Mouse (Mus musculus) limb, embryonic 15.5 days (tissue): Measurements from ENCODE around the gene Ifnl3. TPM values are rescaled to one million over a fixed set of nuclear protein-coding genes. Genes with fewer than 3 reads are reported as not detected.
"Not testable (repeated sequence)": the region's sequence is repeated elsewhere in the genome, so short reads cannot be mapped to it uniquely, and the experiment has no call there.

Experiments used
- ATAC-seq: fragments of 200-750 bp; cut with Nextera tagmentation; 2 replicates; pipeline ENCODE4 v1.8.0; 2017; ENCODE audit warnings: low read depth, moderate TSS enrichment; ENCODE audit not compliant: insufficient number of reproducible peaks, low FRiP score, low TSS enrichment
- H3K27ac ChIP-seq: fragments of 300-500 bp; sonication (generic); 2 replicates; pipeline ENCODE4 v1.5.1; 2015; ENCODE audit warnings: moderate library complexity, mild to moderate bottlenecking, inconsistent platforms
- H3K27me3 ChIP-seq: fragments of 300-500 bp; sonication (generic); 2 replicates; pipeline ENCODE4 v1.6.1; 2015; ENCODE audit warnings: inconsistent platforms
- H3K36me3 ChIP-seq: fragments of 300-500 bp; sonication (generic); 2 replicates; pipeline ENCODE4 v1.6.1; 2015; ENCODE audit warnings: inconsistent platforms
- H3K4me1 ChIP-seq: fragments of 300-500 bp; sonication (generic); 2 replicates; pipeline ENCODE4 v1.6.1; 2015; ENCODE audit warnings: inconsistent platforms
- H3K4me2 ChIP-seq: fragments of 300-500 bp; sonication (generic); 2 replicates; pipeline ENCODE4 v1.6.1; 2015; ENCODE audit warnings: mild to moderate bottlenecking, inconsistent platforms
- H3K4me3 ChIP-seq: fragments of 300-500 bp; sonication (generic); 2 replicates; pipeline ENCODE4 v1.5.1; 2015; ENCODE audit warnings: mild to moderate bottlenecking, inconsistent platforms
- H3K9ac ChIP-seq: fragments of 300-500 bp; sonication (generic); 2 replicates; pipeline ENCODE4 v1.6.1; 2015; ENCODE audit warnings: inconsistent platforms
- H3K9me3 ChIP-seq: fragments of 300-500 bp; sonication (generic); 2 replicates; pipeline ENCODE4 v1.6.1; 2016; ENCODE audit warnings: inconsistent platforms
- WGBS: fragments of 180-500 bp; shearing (Covaris S2); methylation state at CpG from one replicate; pipeline ENCODE4 v1.1.7; 2015; 5-methylcytosine and 5-hydroxymethylcytosine counted together
- polyA plus RNA-seq: library from polyadenylated mRNA; unstranded; fragments of >200 nt; fragmentation: Nextera tagmentation; extraction: Ambion mirVana; gene quantifications from 2 replicates; pipeline ENCODE4 v1.2.1, GENCODE M21; 2015

Gene Ifnl3
- not detected in 2 replicates for polyA plus RNA-seq

DNA sequence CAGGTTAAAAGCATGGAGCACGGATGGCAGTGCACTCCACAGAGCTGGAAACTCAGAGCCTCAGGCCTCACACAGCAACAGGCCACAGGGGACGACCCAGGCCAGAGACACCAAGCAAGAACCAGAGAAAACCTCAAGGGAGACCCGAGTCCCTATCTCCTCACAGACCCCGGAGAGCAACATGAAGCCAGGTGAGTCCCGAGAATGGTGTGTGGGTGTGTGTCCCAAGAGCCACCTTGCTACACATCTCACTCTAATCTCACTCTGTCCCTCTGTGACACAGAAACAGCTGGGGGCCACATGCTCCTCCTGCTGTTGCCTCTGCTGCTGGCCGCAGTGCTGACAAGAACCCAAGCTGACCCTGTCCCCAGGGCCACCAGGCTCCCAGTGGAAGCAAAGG is at the start of gene Ifnl3:
TSS of gene Ifnl3 (plus strand) at position 301 of the 400 bp plus-strand sequence.
- H3K4me3 ChIP-seq, H3K4me2 ChIP-seq, H3K27ac ChIP-seq, H3K4me1 ChIP-seq, ATAC-seq, H3K9me3 ChIP-seq, H3K36me3 ChIP-seq, H3K9ac ChIP-seq, H3K27me3 ChIP-seq: not testable (repeated sequence)
- 62% methylated on average over 5 of the region's 6 CpGs for WGBS

DNA sequence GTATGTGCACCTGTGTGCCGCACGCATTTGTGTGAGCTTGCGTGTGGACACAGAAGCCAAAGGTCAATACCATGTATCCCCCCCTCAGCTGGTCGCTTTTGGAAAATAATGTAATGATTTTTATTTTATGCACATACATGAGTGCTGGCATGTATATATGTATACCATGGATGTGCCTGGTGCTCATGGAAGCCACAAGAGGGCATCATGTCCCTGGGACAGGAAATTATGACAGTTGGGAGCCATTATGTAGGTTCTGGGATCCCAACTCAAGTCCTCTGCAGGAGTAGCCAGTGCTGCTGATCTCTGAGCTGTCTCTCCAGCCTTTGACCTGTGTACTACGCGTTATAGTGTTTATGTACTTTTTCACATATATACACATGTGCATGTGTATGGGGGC is 46.4 kb upstream of the Ifnl3 start:
- 92% methylated on average over 6 of the region's 6 CpGs for WGBS
- Histone ChIP-seq H3K36me3 (no peaks in the 10 kb centered on the region), H3K4me1 (peaks cover 3% of the 10 kb centered on the region), H3K9me3 (no peaks in the 10 kb centered on the region), H3K27ac (no peak overlapping the region), H3K4me2 (no peak overlapping the region), H3K27me3 (no peaks in the 10 kb centered on the region), H3K4me3 (no peak overlapping the region), H3K9ac (no peak overlapping the region)
- no peak for ATAC-seq

DNA sequence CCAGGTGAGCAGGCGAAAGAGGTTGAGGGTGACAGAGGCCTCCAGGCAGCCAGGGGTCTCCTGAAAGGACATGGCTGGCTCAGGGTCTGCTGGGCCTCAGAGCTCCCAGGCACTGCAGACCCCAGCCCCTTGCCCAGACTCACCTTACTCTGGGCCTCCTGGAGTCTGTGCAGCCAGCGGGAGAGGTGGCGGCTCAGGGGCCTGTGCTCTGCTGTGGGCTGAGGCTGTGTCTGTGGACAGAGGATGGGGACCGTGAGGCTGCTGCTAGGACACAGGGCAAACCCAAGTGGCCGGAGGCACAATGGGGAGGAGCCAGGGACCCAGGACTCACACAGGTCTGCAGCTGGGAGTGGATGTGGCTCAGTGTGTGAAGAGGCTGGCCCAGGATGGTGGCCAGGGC is 45.3 kb upstream of the Ifnl3 start:
- Histone ChIP-seq H3K9me3 (no peaks in the 10 kb centered on the region), H3K4me2 (no peak overlapping the region), H3K36me3 (no peaks in the 10 kb centered on the region), H3K27ac (no peak overlapping the region), H3K9ac (no peak overlapping the region), H3K27me3 (no peaks in the 10 kb centered on the region), H3K4me3 (no peak overlapping the region), H3K4me1 (peaks cover 3% of the 10 kb centered on the region)
- ATAC-seq, result no peak
- 82% methylated on average over 5 of the region's 5 CpGs for WGBS

DNA sequence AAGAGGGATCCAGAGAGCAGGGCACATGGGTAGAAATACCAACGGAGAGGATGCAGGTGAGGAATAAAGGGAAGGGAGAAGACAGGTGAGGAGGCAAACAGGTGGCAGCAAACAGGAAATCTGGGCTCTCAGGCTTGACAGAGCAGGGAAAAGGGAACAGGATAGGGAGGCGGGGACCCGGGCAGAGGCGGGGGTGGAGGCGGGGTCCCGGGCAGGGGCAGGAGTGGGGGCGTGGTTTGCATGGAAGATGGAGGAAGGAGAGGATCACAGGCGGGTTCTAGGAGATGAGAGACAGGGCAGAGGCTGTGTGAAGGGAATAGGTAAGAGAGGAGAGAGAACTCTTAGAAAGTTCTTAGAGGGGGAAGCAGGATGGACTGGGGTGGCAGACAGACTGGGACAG is 43.8 kb upstream of the Ifnl3 start:
- 0 out of 2 replicates have a peak, but pooled peaks have one; percentile 52 for ATAC-seq
- no peak overlapping the region for H3K4me2 ChIP-seq
- no peaks in the 10 kb centered on the region for H3K9me3 ChIP-seq
- H3K27ac ChIP-seq, result no peak overlapping the region
- no peak overlapping the region for H3K9ac ChIP-seq
- peaks cover 3% of the 10 kb centered on the region for H3K4me1 ChIP-seq
- 4% methylated on average over 8 of the region's 8 CpGs for WGBS
- H3K27me3 ChIP-seq, result no peaks in the 10 kb centered on the region
- H3K36me3 ChIP-seq, result no peaks in the 10 kb centered on the region
- no peak overlapping the region for H3K4me3 ChIP-seq

DNA sequence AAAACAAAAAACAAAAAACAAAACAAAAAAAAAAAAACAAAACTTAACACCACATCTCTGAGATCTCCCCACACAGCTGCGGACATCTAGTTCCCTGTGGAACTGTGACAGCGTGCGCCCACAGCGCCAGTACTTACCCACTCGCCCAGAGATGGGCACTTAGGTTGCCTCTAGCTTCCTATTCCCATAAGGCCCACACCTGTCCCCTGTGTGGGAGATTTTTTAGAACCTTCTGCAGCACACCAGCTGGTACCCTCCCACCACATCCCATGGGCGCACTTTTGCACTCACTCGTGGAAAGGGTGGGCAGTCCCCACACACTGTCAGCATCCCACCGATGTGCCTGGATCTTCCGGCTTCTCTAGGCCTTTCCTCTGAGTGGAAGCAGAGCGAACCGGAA is 39.8 kb upstream of the Ifnl3 start:
- no peaks in the 10 kb centered on the region for H3K27me3 ChIP-seq
- H3K4me1 ChIP-seq, result peaks cover 9% of the 10 kb centered on the region
- whole genome bisulfite sequencing, result 81% methylated on average over 11 of the region's 11 CpGs
- H3K4me3 ChIP-seq, result no peak overlapping the region
- H3K9me3 ChIP-seq, result no peaks in the 10 kb centered on the region
- H3K4me2 ChIP-seq, result no peak overlapping the region
- no peak overlapping the region for H3K27ac ChIP-seq
- no peak for ATAC-seq
- no peaks in the 10 kb centered on the region for H3K36me3 ChIP-seq
- no peak overlapping the region for H3K9ac ChIP-seq

DNA sequence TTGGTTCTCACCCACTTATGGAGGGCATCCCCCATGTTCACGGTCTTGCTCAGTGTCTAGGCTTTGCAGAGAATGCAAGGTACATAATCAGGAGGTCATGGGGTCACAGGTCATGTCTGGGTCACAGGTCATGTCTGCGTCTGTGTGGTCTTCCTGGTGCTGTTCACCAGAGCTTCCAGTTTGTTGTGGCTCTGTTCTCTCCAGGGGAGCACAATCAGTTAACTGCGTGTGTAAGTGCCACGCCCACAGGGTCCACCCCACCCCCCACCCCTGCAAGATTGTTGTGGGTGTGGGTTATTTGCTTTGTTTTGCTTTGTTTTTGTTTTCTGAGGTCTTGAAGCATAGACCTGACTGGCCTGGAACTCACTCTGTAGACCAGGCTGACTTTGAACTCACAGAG is 38.4 kb upstream of the Ifnl3 start:
- Histone ChIP-seq H3K9ac (no peak overlapping the region), H3K4me2 (no peak overlapping the region), H3K4me1 (peaks cover 11% of the 10 kb centered on the region), H3K27me3 (no peaks in the 10 kb centered on the region), H3K9me3 (no peaks in the 10 kb centered on the region), H3K36me3 (no peaks in the 10 kb centered on the region), H3K4me3 (no peak overlapping the region), H3K27ac (no peak overlapping the region)
- WGBS, result 22% methylated on average over 4 of the region's 4 CpGs
- no peak for ATAC-seq

DNA sequence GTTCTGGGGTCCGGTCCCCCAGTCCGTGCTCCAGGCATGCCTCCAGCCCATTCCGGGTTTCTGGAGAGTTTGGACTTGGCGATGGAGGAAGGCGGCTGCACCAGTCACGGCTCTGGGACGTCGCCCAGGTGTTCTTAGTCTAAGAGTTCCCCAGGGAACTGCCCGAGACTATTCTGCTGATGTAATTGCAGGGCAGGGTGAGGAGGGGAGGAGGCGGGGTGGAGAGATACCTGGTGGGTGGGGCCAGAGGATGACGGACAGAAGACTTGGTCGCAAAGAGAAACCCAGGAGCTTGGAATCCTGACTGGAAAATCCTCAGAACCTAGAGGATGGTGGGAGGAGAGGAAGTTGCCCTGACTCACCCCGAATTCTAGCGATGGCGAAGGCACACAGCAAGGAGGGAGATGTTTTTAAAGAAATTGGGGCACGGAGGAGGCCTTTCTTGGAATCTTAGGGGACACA is 34.6 kb upstream of the Ifnl3 start:
- Histone ChIP-seq H3K27me3 (no peaks in the 10 kb centered on the region), H3K4me2 (peak overlapping the region; percentile 49), H3K9ac (no peak overlapping the region), H3K4me1 (peaks cover 17% of the 10 kb centered on the region), H3K36me3 (no peaks in the 10 kb centered on the region), H3K9me3 (no peaks in the 10 kb centered on the region), H3K27ac (peak overlapping the region; percentile 22; the same call in 1 of the 2 replicates), H3K4me3 (peak overlapping the region; percentile 27)
- peak; percentile 14; the same call in 1 of the 2 replicates for ATAC-seq
- WGBS, result 4% methylated on average over 16 of the region's 16 CpGs

DNA sequence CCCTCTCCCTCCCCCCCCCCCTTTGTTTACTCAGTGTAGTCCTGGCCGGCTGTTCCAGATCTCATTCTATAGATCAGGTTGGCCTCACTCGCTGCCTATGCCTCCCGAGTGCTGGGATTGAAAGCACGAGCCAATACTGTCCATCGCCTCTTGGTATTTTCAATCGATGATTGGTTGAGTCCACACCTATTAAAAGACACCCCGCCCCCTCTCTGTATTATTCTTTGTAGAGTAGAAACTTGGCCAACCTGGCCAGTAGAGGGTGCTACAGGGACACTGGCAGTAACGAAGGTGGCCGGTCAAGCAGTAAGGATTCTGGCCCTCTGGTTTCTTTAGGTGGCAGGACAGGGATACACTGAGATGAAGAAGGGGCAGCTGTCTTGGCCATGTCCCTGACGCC is 32.2 kb upstream of the Ifnl3 start:
- Histone ChIP-seq H3K27me3 (no peaks in the 10 kb centered on the region), H3K4me1 (peaks cover 17% of the 10 kb centered on the region), H3K36me3 (no peaks in the 10 kb centered on the region), H3K4me3 (no peak overlapping the region), H3K9ac (no peak overlapping the region), H3K9me3 (no peaks in the 10 kb centered on the region), H3K27ac (no peak overlapping the region), H3K4me2 (no peak overlapping the region)
- no peak for ATAC-seq
- 3% methylated on average over 10 of the region's 10 CpGs for WGBS

DNA sequence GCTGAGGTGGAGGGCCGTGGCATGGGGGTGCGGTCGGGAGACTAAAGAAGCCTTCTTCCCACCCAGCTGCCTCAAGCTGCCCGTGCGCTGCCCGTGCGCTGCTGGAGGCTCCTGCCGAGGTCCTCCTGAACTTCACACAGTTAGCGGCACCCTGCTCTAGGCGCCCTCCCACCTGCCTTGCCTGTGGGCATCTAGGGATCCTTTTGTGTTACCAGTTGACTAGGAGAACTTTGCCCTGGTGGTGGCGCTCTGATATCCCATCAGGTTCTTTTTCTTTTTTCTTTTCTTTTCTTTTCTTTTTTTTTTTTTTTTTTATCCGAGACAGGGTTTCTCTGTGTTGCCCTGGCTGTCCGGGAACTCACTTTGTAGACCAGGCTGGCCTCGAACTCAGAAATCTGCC is 31.7 kb upstream of the Ifnl3 start:
- Histone ChIP-seq H3K4me1 (peaks cover 17% of the 10 kb centered on the region), H3K27ac (no peak overlapping the region), H3K27me3 (no peaks in the 10 kb centered on the region), H3K9ac (no peak overlapping the region), H3K36me3 (no peaks in the 10 kb centered on the region), H3K9me3 (no peaks in the 10 kb centered on the region), H3K4me3 (no peak overlapping the region), H3K4me2 (no peak overlapping the region)
- ATAC-seq, result no peak
- WGBS, result 32% methylated on average over 14 of the region's 14 CpGs

DNA sequence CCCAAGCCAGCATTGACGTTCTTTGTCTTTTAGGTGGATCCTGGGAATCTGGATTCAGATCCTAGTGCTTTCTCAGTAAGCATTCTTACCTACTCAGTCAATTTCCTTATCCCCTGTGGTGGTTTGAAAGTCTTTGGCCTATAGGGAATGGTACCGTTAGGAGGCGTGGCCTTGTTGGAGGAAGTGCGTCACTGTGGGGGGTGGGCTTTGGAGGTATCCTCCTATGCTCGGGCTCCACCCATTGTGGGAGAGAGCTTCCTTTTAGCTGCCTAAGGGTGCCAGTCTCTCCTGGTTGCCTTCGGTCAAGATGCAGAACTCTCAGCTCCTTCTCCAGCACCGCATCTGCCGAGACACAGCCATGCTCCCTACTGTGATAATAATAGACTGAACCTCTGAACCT is 30.3 kb upstream of the Ifnl3 start:
- Histone ChIP-seq H3K9ac (no peak overlapping the region), H3K4me1 (peaks cover 16% of the 10 kb centered on the region), H3K4me3 (no peak overlapping the region), H3K36me3 (no peaks in the 10 kb centered on the region), H3K4me2 (no peak overlapping the region), H3K9me3 (no peaks in the 10 kb centered on the region), H3K27me3 (no peaks in the 10 kb centered on the region), H3K27ac (no peak overlapping the region)
- no peak for ATAC-seq
- WGBS, result 81% methylated on average over 8 of the region's 8 CpGs

DNA sequence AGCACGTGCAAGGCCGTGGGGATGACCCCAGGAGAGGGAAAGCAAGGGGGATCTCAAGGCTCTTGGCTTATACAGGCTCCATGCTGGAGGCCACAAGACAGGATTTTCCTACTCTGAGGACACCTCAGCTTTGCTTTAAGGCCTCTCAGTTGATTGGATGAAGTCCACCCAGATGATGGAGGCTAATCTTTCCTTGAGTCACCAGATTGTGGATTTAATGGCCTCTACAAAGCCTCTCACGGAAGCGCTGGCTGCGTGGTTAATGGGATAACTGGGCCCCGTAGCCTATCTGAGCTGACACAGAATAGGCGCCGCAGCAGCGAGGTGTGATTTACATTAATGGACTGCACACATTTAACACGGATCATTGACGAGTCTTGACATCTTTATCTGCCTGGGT is 27.2 kb upstream of the Ifnl3 start:
- ATAC-seq, result no peak
- H3K9me3 ChIP-seq, result no peaks in the 10 kb centered on the region
- no peak overlapping the region for H3K4me2 ChIP-seq
- H3K4me3 ChIP-seq, result no peak overlapping the region
- H3K4me1 ChIP-seq, result peaks cover 5% of the 10 kb centered on the region; the same call in 1 of the 2 replicates
- H3K9ac ChIP-seq, result no peak overlapping the region
- H3K27me3 ChIP-seq, result no peaks in the 10 kb centered on the region
- no peak overlapping the region for H3K27ac ChIP-seq
- WGBS, result 73% methylated on average over 11 of the region's 11 CpGs
- no peaks in the 10 kb centered on the region for H3K36me3 ChIP-seq

DNA sequence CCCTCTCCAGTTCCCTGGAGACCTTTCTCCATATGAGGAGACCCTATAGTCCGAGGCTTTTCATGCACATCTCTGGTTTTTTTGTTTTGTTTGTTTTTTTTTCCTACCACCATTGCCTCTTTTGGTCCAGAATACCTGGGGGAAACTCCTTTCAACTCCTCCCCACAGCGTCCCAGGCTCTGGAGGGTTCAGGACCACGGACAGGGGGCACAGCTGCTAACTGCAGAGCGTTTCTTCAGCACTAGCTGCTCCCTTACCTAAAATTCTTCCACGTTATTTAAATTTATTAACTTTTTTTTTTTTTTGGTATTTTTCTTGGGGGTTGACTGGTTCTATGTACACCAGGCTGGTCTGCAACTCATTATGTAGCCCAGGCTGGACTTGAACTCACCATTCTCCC is 17.1 kb upstream of the Ifnl3 start:
- no peak overlapping the region for H3K27ac ChIP-seq
- ATAC-seq, result no peak
- no peak overlapping the region for H3K9ac ChIP-seq
- no peaks in the 10 kb centered on the region for H3K27me3 ChIP-seq
- H3K4me1 ChIP-seq, result no peaks in the 10 kb centered on the region
- WGBS, result 3% methylated on average over 5 of the region's 5 CpGs
- H3K4me3 ChIP-seq, result no peak overlapping the region
- H3K4me2 ChIP-seq, result no peak overlapping the region
- H3K9me3 ChIP-seq, result no peaks in the 10 kb centered on the region
- H3K36me3 ChIP-seq, result no peaks in the 10 kb centered on the region

DNA sequence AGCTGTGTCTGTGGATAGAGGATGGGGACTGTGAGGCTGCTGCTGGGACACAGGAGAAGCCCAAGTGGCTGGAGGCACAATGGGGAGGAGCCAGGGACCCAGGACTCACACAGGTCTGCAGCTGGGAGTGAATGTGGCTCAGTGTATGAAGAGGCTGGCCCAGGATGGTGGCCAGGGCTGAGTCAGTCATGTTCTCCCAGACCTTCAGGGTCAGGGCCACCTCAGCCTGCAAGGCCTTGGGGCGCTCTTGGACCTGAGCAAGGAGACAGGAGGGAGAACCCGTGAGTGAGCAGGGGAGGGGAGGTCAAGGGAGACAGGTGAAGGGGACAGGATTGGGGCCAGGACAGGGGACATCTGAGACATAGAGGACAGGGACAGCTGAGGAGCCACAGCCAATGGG is 13.5 kb upstream of the Ifnl3 start:
- not testable (repeated sequence) for H3K4me2 ChIP-seq, ATAC-seq, H3K36me3 ChIP-seq, H3K27me3 ChIP-seq, H3K27ac ChIP-seq, H3K4me1 ChIP-seq, H3K9ac ChIP-seq, H3K4me3 ChIP-seq, H3K9me3 ChIP-seq
- 62% methylated on average over 2 of the region's 2 CpGs for WGBS
